Mouse (Mus musculus) heart, adult 8-10 months (tissue): Measurements from ENCODE around the gene Lmf1. TPM values are rescaled to one million over a fixed set of nuclear protein-coding genes. Genes with fewer than 3 reads are reported as not detected.
A peak's percentile ranks its signal among the peaks of the same experiment; 100 is the strongest.

Experiments
- DNase-seq: peaks from one replicate; pipeline ENCODE4 v3.0.0; 2022; ENCODE audit warnings: low spot score
- total RNA-seq, 4 experiments: library from RNA; stranded (reverse); gene quantifications; 2 replicates each; pipeline ENCODE4 v1.2.4; 2022

The Lmf1 gene
- total RNA-seq, 4 experiments from 2014 or later = 30.7 to 34.2 (median 33.8) TPM

DNA sequence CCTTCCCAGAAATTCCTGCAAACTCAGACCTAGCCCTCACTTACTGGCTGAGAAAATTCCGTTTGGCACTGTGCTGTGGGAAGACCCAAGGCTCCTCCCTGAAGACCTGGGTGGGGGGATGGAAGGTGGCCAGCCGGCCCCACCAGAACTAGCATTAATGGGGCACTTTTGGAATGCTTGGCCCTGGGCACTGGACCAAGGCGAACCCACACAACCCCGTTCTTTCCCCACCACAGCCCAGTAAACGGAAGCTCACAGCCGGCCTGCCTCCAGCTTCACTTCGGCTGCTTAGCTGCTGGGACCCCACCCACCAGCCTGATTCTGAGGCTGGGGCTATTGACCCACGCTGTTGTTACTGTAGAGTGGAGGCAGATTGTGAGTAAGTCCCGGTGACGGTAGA lies 10.7 kb upstream of the Lmf1 start:
- DNase-seq = no peak

- DNase-seq = no peak
Observed at GRCm38 (mm10) chr17:25568880-25569279, 10.0 kb upstream of the Lmf1 start.

DNA sequence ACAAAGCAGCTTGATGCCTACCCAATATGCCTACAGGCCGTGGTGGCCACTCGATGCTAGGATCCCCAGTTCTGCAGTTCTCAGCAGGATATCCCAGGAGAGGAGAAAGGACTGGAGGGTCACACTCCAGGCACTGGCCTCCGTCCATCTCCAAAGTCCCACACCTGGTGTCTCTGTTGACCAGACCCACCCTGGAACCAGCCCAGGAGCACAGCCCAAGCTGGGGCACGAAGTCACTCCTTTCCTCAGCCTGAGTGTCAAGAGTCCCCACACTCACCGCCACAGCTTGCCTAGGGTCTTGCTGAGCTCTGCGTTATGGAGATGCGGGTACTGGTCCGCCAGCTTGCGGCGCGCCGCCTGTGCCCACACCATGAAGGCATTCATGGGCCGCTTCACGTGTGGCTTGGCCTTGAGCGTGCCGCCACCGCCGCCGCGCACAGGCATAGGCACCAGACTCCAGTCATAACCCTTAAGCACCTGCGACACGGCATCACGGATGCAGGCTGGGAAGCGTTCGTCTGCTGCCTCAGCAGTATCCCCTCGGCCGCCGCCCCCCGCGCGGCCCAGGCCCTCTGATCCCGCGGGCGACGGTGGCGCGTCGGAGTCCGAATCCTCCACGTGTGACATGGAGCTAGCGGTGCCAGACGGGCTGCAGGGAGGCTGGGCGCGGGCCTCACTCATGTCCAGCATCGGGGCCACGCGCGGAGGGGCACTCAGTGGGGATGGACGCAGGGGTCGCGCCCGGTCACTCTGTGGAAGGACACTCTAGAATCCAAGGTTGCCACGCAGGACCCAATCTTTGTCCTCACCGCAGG lies 8.8 kb upstream of the Lmf1 start:
- DNase-seq = no peak

- peak; percentile 79 for DNase-seq
Observed at GRCm38 (mm10) chr17:25570648-25571452, 8.0 kb upstream of the Lmf1 start, which contains the start of gene Sox8. Gene Sox8, minus strand, starts transcription at chr17:25570686.

GRCm38 (mm10) chr17:25571453-25571820 lies 7.4 kb upstream of the Lmf1 start:
- no peak for DNase-seq

GRCm38 (mm10) chr17:25575208-25575971 lies 3.5 kb upstream of the Lmf1 start:
- no peak for DNase-seq

- DNase-seq = no peak
Observed at GRCm38 (mm10) chr17:25576034-25576433, 2.9 kb upstream of the Lmf1 start.

DNA sequence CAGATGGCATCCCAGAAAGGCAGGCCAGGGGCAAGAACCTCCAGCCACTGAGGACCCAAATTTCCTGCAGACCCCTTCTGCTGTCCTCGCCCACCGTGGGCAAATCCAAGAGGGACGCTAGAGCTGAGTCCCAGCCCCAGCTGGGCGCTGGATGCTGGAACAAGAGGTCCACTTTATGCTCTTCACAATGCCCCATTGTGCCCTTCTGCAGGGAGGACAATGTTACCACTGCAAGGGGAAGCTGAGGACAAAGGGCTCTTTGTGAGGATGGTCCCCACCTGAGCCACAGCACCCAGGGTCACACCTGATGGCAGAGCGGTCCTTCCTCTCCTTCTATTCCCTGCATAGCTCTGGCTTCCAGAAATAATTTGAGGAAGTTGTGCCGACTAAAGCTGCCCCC lies 1.6 kb upstream of the Lmf1 start:
- DNase-seq = no peak

DNA sequence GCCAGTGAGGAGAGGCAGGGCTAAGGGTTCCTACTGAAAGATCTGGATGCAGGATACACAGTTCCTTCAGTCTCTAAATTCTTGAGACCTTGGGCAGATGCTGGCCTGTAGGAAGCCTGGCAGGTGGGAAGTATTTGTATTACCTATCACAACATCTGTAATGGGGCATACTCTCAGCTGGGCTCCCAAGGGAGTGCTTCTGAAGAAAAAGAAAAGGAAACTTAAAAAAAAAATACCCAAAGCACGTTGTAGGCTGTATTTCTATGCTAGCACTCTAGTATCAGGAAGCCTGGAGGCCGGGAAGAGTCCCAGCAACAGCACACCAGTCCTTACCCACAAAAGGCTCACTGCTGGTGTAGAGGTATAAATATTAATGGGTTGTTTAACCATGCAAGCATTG lies 1.2 kb upstream of the Lmf1 start:
- DNase-seq = no peak

DNA sequence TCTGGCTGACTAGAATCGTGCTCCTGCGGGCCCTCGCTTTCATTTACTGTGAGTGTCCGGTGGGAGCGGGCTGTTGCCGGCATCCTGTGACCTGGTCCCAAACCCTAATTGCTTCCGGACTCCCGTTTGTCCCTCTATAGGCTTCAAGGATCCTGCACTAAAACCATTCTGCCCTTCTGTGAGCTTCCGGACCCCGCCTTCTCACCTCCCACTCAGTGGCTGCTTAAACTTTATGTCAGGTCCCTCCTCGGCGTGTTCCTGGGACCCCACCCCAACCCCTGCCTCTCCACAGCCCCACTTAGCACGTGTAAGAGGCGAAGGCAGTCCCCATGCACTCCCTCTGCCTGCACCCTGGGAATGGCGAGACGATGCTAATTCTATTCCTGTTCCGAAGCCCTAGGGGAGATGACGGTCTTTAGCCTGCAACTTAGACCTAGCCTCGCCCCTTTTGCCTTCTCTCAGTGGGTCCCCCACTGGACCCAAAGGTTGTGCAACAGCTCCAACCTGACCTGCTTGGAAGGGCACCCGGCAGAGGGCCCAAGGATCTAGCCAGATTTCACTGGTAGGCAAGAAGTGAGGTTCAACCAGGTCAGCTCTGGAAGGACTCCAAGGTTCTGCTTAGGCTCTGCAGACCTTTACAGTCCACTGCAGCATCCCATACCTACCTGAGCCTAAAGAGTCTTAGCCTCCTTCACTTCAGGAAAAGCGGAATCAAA lies 605 bp downstream of the Lmf1 start:
- no peak for DNase-seq

GRCm38 (mm10) chr17:25582076-25582475 lies 3.2 kb downstream of the Lmf1 start:
- DNase-seq = no peak

DNA sequence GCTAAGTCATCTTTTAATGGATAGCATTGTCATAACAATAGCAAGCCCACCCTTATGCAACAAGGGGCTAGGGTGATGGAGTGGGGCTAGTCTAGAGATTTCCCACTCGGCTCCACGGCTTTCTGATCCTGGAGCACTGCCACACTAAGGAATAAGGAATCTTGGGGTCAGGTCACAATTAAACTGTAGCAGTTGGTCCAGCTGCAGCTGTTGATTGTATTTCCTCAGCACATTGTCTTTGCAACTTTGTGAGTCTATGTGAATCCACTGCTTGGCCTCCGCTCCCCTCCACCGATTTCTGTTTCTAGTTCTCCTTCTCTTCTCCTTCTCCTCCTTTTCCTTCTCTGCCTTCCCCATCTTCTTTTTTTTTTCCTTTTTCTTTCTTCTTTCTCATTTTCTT lies 4.2 kb downstream of the Lmf1 start:
- DNase-seq = no peak

DNA sequence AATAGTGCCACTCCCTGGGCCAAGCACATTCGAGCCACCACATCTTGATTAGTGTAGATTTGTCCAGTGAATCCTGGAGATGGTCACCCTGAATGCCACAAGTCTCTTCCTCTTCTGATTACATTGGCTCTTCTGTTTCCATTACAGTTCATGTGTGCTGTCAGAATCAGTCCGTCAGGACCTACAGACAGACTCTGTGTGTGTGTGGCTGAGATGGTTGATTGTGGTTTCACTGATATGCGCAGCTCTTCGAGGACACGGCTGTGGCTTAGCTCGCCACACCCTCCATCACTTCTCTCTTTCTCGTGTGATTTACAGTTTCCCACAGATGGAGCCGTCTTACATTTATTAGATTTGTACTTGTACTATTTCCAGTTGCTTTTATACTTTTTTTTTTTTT lies 5.0 kb downstream of the Lmf1 start:
- DNase-seq = no peak

DNA sequence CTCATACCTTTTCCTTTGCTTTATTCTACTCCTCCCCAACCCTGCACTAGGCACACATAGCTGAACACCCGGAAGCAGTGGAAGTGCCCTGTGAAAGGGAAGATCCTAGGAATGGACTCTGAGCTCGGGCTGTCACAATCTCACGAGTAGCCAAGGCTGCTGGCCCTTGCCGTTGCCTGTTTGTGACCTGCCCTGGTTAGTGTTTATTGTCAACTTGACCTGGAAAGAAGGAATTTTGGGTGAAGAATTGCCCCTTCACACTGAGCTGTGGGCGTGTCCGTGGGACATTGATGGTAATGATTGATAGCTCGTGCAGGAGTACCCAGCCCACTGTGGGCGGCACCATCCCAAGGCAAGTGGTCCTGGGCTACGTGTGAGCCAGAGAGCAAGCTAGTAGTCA lies 5.8 kb downstream of the Lmf1 start:
- DNase-seq = no peak

DNA sequence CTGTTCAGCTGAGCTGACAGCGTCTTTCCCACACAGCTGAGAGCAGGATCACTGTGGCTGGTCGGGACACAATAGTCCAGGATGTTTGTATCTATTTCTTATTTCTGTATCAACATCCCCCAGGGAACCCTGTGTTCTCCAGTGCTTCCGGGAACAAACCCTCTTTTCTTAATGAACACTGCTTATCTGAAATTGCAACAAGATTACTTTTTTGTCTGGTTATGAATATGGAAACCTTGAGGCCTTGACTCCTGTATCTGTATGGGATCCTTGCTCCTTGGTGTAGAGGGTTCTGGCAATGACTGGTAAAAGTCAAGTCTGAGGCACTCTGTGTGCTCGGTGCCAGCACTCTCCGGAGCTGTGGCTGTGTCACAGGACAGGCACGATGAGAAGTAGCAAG lies 11.2 kb downstream of the Lmf1 start:
- DNase-seq = no peak

DNA sequence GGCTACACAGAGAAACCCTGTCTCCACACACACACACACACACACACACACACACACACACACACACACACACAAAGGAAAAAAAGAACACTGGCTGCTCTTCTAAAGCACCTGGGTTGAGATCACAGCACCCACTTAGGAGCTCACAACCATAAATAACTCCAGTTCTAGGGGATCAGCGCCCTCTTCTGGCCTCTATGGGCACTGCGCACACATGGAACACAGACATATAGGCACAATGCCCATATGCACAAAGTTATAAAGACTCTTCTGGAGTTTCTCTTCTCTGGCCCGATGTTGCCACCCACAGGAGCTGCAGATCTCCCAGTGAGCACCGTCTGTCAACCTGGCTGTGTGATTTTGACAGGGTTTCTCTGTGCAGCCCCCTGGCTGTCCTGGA lies 12.1 kb downstream of the Lmf1 start:
- no peak for DNase-seq

DNA sequence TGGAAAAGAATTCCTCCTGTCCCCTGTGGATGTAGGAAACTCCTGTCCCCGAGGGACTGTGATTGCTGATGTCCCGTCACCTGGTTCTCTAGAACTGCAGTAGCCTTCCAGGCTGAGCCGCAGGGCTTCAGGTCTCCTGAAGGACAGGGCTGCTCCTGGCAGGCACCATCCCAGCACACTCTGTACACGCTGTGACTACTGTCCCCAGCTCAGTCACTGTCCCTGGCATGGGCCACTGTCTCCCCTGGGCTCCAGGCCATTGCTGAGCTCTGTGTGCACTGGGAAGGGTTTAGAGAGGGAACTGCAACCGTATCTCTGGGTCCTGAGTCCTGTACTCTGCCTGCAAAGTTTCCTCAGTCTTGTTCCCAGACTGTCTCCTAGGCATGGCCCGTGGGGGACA lies 13.5 kb downstream of the Lmf1 start:
- peak; percentile 58 for DNase-seq

DNA sequence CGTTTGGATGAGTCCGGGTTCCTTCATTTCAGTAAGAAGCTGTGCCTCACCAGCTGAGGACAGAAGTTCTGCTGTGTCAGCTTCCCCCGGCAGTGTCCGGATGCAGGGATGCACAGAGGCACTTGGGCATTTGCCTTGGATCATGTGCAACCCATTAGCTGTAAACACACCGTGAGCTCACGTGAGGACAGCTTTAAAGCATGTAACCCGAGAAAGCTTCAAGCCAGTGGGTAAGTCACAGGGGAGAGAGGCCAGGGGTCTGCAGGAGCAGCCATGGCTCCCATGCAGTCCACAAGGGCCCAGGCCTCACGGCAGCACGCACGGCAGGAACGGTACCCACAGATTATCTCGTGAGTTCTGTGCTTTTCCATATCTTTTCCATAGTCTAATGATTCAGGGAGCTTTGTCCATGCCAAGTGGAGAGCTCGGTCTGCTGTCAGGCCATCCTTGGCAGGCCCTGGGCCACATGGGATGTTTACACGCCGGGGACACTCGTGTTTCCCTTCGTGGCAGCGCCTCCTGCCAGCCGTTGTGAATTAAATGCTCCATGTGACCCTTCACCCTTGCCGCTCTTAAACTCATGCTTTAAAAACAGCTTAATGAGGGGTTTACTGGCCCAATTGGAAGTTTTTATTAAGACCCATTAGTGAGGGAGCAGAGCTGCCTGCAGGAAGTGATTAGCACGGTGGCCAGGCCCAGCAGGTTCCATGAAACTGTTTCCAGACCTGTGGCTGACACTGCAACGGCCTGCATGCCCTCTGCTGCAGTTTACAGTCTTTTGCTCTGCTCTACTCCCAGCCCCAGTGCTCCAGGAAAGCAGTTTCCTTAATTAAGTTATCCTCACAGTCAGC lies 14.8 kb downstream of the Lmf1 start:
- DNase-seq = no peak

- no peak for DNase-seq
Observed at GRCm38 (mm10) chr17:25595495-25595894, 16.6 kb downstream of the Lmf1 start.

GRCm38 (mm10) chr17:25597537-25597936 lies 18.7 kb downstream of the Lmf1 start:
- DNase-seq = no peak

GRCm38 (mm10) chr17:25602366-25602765 lies 23.5 kb downstream of the Lmf1 start:
- DNase-seq = no peak
